Mouse (Mus musculus) left cerebral cortex, postnatal 25 days (tissue): ENCODE data around the gene Neu1. TPM values are rescaled to one million over a fixed set of nuclear protein-coding genes. Genes with fewer than 3 reads are reported as not detected.
A peak's percentile ranks its signal among the peaks of the same experiment; 100 is the strongest.
"Not testable (repeated sequence)": the region's sequence is repeated elsewhere in the genome, so short reads cannot be mapped to it uniquely, and the experiment has no call there.

Source experiments
- DNase-seq, 2 experiments: peaks; one replicate each; pipeline ENCODE4 v3.0.0; 2022; ENCODE audit warnings: low spot score in 2 of 2, mixed read lengths in 1 of 2
- intact Hi-C: fragments of 180-260 bp; cut with DNase I; formaldehyde crosslinking; loops from one replicate; pipeline ENCODE4 v1.15.1; 2025
- total RNA-seq, 2 experiments: library from RNA; stranded (reverse); gene quantifications; 2 replicates each; pipeline ENCODE4 v1.2.3; 2021

The Neu1 gene
- total RNA-seq, 2 experiments from 2014 or later: 42.9 to 44.0 TPM

DNA sequence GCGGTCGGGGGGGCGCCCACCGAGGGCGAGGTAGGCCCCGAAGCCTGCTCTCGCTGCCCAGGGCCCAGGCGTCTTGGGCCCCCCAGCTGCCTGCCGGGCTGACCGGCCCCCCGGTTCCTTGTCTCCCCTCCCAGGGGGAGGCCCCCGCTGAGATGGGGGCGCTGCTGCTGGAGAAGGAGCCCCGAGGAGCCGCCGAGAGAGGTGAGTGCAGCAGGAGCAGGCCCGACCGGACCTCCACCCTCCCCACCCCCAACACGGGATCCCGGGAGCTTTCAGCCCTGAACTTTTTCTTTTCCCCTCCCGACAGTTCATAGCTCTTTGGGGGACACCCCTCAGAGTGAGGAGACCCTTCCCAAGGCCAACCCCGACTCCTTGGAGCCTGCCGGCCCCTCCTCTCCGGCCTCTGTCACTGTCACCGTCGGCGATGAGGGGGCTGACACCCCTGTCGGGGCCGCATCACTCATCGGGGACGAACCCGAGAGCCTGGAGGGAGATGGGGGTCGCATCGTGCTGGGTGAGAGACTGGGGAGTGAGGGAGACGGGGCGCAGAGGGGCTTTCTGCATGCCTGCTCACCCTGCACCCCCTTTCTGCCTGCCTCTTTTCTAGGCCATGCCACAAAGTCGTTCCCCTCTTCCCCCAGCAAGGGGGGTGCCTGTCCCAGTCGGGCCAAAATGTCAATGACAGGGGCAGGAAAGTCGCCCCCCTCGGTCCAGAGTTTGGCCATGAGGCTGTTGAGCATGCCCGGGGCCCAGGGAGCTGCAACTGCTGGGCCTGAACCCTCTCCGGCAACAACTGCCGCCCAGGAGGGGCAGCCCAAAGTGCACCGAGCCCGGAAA lies 31.8 kb upstream of the Neu1 start:
- intact Hi-C loops: loop anchor here (2.0 to 5.0 kb wide), 3 partner anchors 54 to 782 kb away; partner anchors contain the start of genes Csnk2b, Gpank1 and H2-DMa
- DNase-seq: peak; percentile 11 to 31

DNA sequence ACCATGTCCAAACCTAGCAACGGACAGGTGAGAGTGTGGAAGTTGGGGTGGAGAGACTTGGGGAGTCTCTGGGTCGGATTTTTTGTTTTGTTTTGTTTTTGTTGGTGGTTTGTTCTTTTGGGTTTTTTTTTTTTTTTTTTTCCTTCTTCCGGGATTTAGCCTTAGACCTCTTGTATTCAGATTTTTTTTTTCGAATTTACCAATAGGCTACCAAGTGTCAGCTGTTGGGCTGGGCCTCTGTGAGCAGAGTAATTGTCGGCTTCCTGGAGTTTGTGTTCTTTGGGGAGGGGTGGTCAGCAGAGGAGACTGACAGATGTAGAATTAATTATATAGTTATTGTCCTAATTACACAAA lies 31.2 kb upstream of the Neu1 start:
- intact Hi-C loops: loop anchor here (2.0 to 5.0 kb wide), 3 partner anchors 53 to 783 kb away; partner anchors contain the start of genes Csnk2b, Gpank1 and H2-DMa

DNA sequence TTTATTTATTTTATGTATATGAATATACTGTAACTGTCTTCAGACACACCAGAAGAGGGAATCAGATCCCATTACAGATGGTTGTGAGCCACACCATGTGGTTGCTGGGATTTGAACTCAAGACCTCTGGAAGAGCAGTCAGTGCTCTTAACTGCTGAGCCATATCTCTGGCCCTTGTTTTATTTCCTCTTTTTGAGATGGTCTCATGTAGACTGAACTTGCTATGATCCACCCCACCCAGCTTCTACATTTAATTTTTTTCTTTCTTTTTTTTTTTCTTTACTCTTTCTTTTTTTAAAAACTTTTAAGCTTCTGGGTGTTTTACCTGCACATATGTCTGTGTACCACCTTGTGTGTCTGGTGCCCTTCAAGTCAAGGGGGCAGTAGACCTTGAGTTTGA lies 30.2 kb upstream of the Neu1 start:
- intact Hi-C loops, DNase-seq: not testable (repeated sequence)

More for the DNA sequence above, 31.2 kb upstream of the Neu1 start:
- DNase-seq: no peak

DNA sequence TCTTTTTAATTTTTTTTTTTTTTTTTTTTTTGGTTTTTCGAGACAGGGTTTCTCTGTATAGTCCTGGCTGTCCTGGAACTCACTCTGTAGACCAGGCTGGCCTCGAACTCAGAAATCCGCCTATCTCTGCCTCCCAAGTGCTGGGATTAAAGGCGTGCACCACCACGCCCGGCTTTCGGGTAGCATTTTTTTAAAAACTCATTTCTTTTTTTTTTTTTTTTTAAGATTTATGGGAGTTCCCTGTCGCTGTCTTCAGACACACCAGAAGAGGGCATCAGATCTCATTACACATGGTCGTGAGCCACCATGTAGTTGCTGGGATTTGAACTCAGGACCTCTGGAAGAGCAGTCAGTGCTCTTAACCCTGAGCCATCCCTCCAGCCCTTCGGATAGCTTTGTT lies 29.1 kb upstream of the Neu1 start:
- intact Hi-C loops: not testable (repeated sequence)

DNA sequence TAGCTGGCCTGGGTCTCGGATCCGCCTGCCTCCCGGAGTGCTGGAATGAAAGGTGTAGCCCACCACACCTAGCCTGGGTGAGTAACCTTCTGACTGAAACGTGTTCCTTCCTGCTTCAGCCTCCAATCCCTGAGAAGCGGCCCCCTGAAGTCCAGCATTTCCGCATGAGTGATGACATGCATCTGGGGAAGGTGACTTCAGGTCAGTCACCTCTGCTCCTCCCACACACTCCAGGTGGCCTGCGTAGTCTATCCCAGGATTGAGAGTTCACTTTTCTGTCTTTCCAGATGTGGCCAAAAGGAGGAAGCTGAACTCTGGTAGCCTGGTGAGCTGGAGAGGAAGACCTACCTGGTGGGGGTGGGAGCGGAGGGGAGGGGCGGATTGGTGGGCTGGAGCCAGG lies 28.2 kb upstream of the Neu1 start:
- intact Hi-C loops: no loop called here
- DNase-seq: no peak

More for the DNA sequence above, 29.1 kb upstream of the Neu1 start:
- DNase-seq: not testable (repeated sequence)

DNA sequence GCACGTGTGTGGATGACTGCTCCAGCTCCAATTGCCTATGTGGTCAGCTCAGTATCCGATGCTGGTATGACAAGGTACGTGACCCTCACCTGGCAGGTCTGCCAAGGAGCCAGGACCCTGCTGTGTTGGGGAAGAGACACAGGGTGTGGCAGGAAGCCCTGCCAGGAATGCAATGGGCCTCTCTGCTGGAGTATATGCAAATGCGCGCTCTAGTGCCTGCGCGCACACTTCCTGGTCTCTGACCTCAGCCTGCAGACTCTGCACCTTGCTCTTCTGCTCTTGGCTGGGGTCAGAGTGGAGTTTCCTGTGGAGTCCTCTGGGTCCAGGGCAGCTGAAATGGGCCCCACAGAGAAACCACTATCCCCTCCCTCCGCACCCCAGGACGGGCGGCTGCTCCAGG lies 20.1 kb upstream of the Neu1 start:
- intact Hi-C loops: no loop called here
- DNase-seq: no peak

DNA sequence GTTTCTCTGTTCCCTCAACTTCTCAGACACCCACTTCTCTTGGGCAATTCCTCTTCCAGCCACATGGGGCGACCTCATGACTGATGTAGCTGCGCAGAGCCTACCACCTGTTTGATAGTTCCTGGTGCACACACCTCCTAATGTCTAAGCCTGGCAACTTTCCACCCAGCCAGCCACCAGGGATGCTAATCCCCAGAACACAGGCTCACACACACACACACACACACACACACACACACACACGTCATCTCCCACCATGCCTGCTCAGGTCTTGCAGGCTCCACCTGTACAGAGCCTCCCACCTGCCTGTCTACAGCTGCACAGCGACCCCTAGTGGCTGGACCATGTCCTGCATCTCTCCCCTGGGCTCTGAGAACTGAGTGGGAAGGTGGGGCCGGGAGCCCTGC lies 19.1 kb upstream of the Neu1 start:
- DNase-seq: peak; percentile 45 to 51
- intact Hi-C loops: loop anchor here (2.0 kb wide), 1 partner anchor 55 kb away; no protein-coding TSS in a partner anchor

DNA sequence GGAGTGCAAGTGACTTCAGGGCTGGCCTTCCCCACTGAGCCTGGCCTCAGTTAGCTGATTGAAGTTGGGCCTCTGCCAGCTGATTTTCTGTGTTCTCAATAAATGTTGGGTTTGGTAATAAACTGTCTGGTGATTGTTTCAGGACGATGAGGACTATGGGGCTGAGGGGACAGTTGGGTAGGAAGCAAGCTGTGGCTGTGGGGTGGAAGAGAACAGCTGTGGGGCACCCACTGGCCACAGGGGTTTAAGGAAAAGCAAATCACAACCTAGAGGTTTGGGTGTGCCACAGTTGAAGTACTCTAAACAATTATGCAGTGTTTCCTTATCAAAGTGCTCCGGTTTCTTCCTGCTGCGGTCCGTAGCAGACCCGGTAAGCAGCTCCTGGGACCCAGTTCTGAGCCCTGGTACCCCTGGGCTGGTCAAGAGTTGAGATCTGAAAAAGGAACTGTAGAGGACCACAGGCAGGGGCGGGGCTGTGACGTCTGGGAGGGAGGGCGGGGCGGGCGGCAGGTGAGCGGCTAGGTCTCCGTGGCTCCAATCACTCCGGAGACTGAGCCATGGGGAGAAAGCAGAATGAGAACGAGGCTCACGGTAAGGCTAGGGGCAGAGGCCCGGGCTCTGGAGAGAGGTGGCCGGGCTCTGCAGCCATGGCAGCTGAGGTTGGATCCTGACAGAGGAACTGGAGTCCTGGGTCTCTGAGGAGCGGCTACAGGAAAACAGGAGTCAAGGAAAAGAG lies 17.0 kb upstream of the Neu1 start, which contains the start of gene Slc44a4:
Slc44a4 (plus strand) TSS at position 537 of the 736 bp plus-strand sequence.
- no peak for DNase-seq
- intact Hi-C loops: loop anchor here (2.0 kb wide), 1 partner anchor 57 kb away; no protein-coding TSS in a partner anchor

DNA sequence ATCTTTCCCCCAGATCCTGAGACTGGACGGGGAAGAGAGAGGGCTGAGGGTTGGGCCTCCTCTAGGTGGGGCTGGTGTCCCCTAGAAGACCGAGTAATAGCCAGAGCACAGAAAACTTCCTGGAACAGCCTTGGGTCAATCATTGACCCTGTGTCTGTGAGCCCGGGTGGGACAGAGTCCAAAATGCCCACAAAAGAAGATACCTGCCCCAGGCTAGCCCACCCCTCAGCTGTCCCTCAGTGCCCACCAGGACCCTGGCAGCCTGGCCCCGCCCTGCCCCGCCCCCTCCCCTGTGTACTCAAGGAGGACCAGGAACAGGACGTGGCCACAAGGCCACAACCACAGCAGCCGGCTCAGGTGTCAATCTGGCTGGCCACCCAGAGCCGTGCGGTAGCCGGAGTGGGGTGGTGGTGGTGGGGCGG lies 15.6 kb upstream of the Neu1 start:
- intact Hi-C loops: no loop called here
- DNase-seq: no peak

DNA sequence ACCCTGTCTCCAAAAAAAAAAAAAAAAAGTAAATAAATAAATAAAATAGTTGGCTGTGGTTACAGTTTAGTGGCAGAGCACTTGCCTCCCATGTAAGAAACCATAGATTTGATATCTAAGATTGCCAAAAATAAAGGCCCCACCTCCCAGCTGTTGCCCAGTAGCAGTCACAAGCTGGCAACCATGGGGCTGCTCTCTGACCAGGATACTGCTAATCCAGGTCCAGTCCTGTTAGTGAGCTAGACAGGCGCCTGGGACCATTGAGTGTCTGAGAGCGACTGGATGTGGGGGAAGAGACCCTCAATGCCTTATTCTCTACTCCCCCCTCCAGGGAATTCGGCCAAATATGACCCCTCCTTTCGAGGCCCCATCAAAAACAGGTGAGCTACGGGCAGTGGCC lies 14.7 kb upstream of the Neu1 start:
- intact Hi-C loops: no loop called here
- DNase-seq: no peak

DNA sequence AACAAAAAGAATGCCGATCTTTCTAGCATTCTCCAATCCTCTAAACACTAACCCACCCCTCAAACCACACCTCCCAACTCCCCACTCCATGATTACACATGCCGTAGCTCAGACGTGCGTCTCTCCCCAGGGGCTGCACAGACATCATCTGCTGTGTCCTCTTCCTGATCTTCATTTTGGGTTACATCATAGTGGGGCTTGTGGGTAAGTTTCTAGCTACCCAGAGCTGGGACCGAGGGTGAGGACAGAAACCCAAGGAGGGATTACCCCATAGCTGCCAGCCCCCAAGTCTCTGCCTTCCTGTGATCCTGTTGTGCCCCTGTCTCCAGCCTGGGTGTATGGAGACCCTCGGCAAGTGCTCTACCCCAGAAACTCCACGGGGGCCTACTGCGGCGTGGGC lies 13.9 kb upstream of the Neu1 start:
- intact Hi-C loops: no loop called here
- no peak for DNase-seq

DNA sequence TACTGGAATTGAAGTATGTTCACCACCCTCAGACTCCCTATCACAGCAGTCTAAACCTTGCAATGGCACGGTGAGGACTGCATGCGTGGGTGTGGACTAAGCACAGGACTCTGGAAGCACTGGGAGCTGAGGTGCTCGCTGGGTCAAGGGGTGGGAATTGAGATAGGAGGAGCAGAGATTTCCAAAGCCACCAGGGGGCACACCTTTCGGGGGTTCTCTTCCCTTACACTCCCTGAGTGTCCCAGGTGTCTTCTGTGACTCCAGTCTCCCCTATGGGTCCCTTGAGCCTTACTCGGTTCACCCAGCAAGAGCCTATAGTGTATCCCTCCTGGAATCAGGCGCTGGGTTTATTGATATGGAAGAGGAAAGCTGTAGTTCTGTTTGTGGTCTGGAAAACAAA lies 8.1 kb upstream of the Neu1 start:
- no peak for DNase-seq
- intact Hi-C loops: no loop called here

DNA sequence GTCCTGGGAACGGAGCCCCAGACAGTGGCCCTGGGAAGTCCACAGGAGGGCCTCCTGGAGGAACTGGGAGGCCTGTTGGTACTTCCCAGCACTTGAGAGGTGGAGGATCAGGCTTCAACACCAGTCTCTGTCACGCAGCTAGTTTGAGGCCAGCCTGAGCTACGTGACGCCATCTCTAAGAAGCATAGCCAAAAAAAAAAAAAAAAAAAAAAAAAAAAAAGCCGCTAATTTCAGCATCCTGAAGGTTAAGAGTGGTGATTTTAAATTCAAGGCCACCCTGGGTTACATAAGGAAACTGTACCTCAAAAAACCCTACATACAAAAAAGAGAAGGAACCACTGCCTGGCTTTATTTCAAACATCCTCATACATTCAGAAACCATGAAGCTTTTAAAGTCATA lies 6.8 kb upstream of the Neu1 start:
- no peak for DNase-seq
- intact Hi-C loops: no loop called here

DNA sequence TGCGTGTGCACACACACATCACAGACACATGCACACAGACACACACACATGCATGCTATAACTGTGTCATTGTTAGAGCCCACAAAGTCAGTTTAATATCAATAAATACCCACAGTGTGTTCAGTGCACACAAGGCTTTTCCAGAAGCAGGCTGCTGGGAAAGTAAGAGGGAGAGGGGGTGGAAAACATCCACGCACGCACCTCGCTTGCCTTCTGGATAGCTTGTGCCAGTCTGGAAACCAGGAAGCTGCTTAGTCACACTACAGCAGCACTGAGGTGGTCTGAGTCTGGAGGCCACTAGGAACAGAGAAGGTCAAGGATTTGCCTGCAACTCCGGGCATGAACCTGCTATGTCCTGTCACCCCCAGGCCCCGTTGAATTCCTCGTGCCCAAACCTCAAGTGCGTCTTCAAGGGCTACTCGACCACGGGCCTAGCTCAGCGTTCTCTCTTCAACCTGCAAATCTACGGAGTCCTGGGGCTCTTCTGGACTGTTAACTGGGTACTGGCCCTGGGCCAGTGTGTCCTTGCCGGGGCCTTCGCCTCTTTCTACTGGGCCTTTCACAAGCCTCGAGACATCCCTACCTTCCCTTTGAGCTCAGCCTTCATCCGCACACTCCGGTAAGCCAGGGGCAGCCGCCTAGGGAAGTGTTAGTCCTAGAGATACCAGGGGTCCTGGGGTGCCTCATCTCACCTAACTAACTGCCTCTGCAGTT lies 3.6 kb upstream of the Neu1 start:
- intact Hi-C loops: no loop called here
- DNase-seq: peak; percentile 30 to 63

DNA sequence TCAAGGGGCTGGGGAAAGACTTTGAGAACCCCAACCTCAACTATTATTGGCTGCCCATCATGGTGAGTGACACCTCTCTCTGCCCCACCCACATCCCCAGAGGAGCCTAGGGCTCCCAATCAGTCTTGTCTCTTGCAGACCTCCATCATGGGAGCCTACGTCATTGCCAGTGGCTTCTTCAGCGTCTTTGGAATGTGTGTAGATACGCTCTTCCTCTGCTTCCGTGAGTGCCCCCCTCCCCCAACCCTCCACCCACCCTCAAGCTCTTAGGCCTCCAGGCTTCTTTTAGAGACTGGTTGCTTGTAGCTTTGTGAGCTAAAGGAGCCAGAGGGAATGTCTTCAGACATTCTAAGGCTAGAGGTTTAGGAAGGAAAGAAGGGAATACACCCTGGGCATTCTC lies 2.2 kb upstream of the Neu1 start:
- DNase-seq: no peak
- intact Hi-C loops: no loop called here

DNA sequence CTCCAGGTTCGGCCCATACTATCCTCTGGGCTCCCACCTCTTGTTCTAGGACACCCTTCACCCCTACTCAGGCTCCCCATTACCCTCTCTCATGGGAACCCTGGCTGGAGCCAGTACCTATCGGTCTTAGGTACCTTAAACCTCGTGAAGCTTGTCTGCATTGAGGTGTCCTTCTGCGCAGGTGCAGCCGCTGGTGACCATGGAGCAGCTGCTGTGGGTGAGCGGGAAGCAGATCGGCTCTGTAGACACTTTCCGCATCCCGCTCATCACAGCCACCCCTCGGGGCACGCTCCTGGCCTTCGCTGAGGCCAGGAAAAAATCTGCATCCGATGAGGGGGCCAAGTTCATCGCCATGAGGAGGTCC lies 664 bp downstream of the Neu1 start:
- intact Hi-C loops: loop anchor here (1.0 kb wide), 1 partner anchor 21 kb away; no protein-coding TSS in a partner anchor
- peak; percentile 42 to 67 for DNase-seq

DNA sequence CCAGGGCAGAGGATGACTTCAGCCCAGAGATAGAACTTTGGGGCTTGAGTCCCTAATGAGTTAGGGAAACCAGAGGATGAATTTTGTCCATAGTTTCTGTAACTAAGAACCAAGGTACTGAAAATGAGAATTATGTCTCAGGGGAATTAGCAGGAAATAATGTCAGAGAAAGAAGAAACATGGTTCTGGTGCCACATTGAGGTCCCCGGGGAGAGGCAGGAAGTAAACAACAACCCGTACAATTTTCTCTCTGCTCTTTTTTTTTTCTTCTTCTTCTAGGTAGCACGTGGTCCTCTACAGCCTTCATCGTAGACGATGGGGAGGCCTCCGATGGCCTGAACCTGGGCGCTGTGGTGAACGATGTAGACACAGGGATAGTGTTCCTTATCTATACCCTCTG lies 1.2 kb downstream of the Neu1 start:
- intact Hi-C loops: no loop called here

DNA sequence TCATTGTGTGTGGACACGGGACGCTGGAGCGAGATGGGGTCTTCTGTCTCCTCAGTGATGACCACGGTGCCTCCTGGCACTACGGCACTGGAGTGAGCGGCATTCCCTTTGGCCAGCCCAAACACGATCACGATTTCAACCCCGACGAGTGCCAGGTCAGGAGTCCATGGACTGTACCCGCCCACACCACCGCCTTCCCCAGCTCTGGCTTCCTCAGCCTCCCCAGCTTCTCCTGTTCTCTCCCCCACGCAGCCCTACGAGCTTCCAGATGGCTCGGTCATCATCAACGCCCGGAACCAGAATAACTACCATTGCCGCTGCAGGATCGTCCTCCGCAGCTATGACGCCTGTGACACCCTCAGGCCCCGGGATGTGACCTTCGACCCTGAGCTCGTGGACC lies 3.0 kb downstream of the Neu1 start:
- intact Hi-C loops: no loop called here
- DNase-seq: peak in 1 of 2 experiments; percentile 18

More for the DNA sequence above, 1.2 kb downstream of the Neu1 start:
- no peak for DNase-seq

DNA sequence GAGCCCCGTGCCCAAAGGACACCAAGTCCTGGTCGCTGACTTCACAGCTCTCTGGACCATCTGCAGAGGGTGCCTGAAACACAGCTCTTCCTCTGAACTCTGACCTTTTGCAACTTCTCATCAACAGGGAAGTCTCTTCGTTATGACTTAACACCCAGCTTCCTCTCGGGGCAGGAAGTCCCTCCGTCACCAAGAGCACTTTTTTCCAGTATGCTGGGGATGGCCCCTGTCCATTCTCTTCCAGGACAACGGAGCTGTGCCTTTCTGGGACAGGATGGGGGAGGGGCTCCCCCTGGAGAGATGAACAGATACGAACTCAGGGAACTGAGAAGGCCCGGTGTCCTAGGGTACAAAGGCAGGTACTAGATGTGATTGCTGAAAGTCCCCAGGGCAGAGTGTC lies 3.8 kb downstream of the Neu1 start:
- DNase-seq: no peak
- intact Hi-C loops: no loop called here

DNA sequence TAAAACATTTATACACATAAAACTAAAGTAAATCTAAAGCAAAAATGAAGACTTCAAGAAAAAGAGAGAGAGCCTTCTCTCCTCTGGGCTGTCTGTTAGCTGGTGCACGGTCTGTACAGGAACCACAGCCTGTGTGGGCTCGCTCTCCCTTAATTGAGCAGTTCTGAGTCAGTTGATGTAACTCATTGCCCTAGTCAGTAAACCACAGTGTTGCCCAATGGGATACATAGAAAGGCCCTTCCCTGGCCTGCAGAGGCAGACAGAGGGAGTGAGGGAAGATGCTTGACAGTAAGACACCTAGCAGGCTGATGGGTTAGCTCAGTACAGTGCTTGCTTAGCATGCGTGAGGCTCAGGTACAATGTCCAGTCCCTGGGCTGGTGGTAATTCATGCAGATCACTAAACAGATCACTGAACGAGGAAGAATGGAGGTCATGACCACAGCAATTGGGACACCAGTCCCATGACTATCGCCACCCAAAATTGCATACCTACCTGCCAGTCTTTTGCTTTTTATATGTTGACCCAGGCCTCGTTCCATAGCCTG lies 7.0 kb downstream of the Neu1 start:
- intact Hi-C loops: no loop called here
- no peak for DNase-seq
